Mouse (Mus musculus) liver, adult 2 months (tissue): ENCODE data around the gene Klhl35.

Experiments
- CTCF ChIP-seq: fragments of 200-500 bp; IDR thresholded peaks from 2 replicates; pipeline ENCODE4 v1.5.1; 2011; ENCODE audit warnings: low read depth, low read length, control low read depth
- POLR2A ChIP-seq: fragments of 200-500 bp; IDR thresholded peaks from 2 replicates; pipeline ENCODE4 v1.6.1; 2011; ENCODE audit warnings: low read length, control low read depth; ENCODE audit not compliant: insufficient read depth; ENCODE audit errors: extremely low read depth

- TF ChIP-seq CTCF: peak; percentile 96
- TF ChIP-seq POLR2A: no peak
Measured at GRCm38 (mm10) chr7:99500201-99500600, 34.4 kb downstream of the Klhl35 start.
